In the genomic region with DNA sequence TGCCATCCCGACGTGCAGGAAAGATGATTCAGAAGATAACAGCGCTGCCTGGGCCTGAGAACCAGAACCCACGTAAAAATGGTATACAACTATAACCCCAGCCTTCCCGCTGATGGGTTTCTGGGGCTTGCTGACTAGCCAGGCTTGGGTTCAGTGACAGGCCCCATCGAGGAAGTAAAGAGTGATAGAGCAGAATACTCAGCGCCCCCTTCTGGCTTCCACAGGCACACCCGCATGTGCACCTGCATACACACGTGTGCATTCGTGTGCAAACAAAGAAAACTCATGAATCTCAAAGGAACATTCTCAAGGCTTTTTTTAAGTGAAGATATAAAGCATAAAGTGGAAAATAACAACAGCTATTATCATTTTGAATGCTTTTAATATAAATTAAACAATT, we compare ENCODE assay signal across 8 mouse cellular contexts. TPM values are rescaled to one million over a fixed set of nuclear protein-coding genes. Genes with fewer than 3 reads are reported as not detected.
DNase-seq lines count a peak whose midpoint lies in the region; ATAC-seq and TF ChIP-seq lines count a peak whose summit lies in the region.
"Had no signal": no experiment of that assay in that cellular context is flagged by ENCODE, and none has a peak within 500 bp of the region (broad histone marks: within the 10 kb centered on the region; RNA-seq: fewer than 3 reads in every experiment).

No protein-coding gene starts in this region.

- no peaks in the 10 kb centered on the region for H3K9me3 ChIP-seq in midbrain, embryonic 11.5 days (ENCODE audit: control insufficient read depth, low read length)
- no peaks in the 10 kb centered on the region for H3K9me3 ChIP-seq in midbrain, embryonic 10.5 days (replicated peaks)

- no peak overlapping the region for H3K27ac ChIP-seq in midbrain, embryonic 11.5 days (ENCODE audit: low read depth, low read length)
- no peak overlapping the region for H3K27ac ChIP-seq in midbrain, embryonic 10.5 days (replicated peaks)

- H3K4me2 ChIP-seq in midbrain, embryonic 11.5 days, result no peak overlapping the region

- peaks cover 19% of the 10 kb centered on the region for H3K27me3 ChIP-seq in midbrain, embryonic 11.5 days (ENCODE audit: control insufficient read depth, insufficient read depth, low read length)
- peaks cover 71% of the 10 kb centered on the region for H3K27me3 ChIP-seq in midbrain, embryonic 10.5 days (ENCODE audit: low read depth, poor library complexity, severe bottlenecking)
- H3K27me3 ChIP-seq in Patski, result no peaks in the 10 kb centered on the region

- intact Hi-C loops in gastrocnemius, postnatal 36 days (cut with DNase I), result no loop called here

- no peak for ATAC-seq in midbrain, embryonic 11.5 days (ENCODE audit: low FRiP score)
- ATAC-seq in Patski, result peak; percentile 22

- H3K4me1 ChIP-seq in midbrain, embryonic 11.5 days (ENCODE audit: control insufficient read depth, insufficient read depth, low read length), result no peaks in the 10 kb centered on the region; the same call in 1 of the 2 replicates
- H3K4me1 ChIP-seq in midbrain, embryonic 10.5 days, result peaks cover 18% of the 10 kb centered on the region

- in situ Hi-C loops in Patski (cut with MboI; ENCODE audit: low pct_unique_long_range_greater_than_20kb), result loop anchor here (5.0 kb wide), 3 partner anchors 61 to 211 kb away; a partner anchor contains a TSS

- no peaks in the 10 kb centered on the region for H3K36me3 ChIP-seq in midbrain, embryonic 11.5 days (ENCODE audit: control insufficient read depth, insufficient read depth, low read length)
- no peaks in the 10 kb centered on the region for H3K36me3 ChIP-seq in midbrain, embryonic 10.5 days

- POLR2A ChIA-PET in Patski (lab: Charles Lee), result no interaction called here

- TF ChIP-seq CTCF in Patski (IDR thresholded peaks at IDR 0.05), result peak; percentile 51

- no peak overlapping the region for H3K9ac ChIP-seq in midbrain, embryonic 11.5 days (ENCODE audit: low read length)

- CTCF ChIA-PET in Patski (lab: Charles Lee), result interaction anchor here (1.4 to 2.9 kb wide), 3 partner anchors 13 to 19 kb away, joined by 3 to 8 read pairs (median 4); no protein-coding TSS in a partner anchor

- H3K4me3 ChIP-seq in midbrain, embryonic 11.5 days (ENCODE audit: low read depth, low read length), result no peak overlapping the region
- H3K4me3 ChIP-seq in midbrain, embryonic 10.5 days, result no peak overlapping the region

- DNase-seq in midbrain, embryonic 11.5 days (ENCODE audit: low spot score, missing footprints), result peak; percentile 82
- DNase-seq in midbrain, embryonic 10.5 days (ENCODE audit: low spot score), result no peak
- no peak for DNase-seq in Patski (ENCODE audit: low read depth, low spot score)
- DNase-seq in induced T-regulatory cell, adult 2 months (ENCODE audit: low read depth), result peak; percentile 83
- peak; percentile 71 to 79 for DNase-seq in thymus, postnatal 36 days
- no peak for DNase-seq in right cerebral cortex, postnatal 36 days (ENCODE audit: low spot score in 2 of 2)
- no peak for DNase-seq in gastrocnemius, postnatal 36 days
- DNase-seq: heart, postnatal 14 days had no signal

- 44% methylated on average over 10 of the region's 10 CpGs for WGBS in midbrain, embryonic 11.5 days
- WGBS in midbrain, embryonic 10.5 days, result 41% methylated on average over 10 of the region's 10 CpGs

RNA-seq across cellular contexts. Expression of a gene that starts 1.5 kb away (rescaled TPM):
- polyA plus RNA-seq in midbrain, embryonic 11.5 days (2014; fragmentation: Nextera tagmentation; extraction: Ambion mirVana), result 0.25 and 0.45 TPM in 2 replicates
- polyA plus RNA-seq in midbrain, embryonic 10.5 days (2016; fragmentation: Nextera tagmentation; extraction: Ambion mirVana), result 0.48 and 0.51 TPM in 2 replicates
- 8.6 TPM for polyA plus RNA-seq in Patski (2021)
- not detected for total RNA-seq in gastrocnemius, postnatal 36 days (2021)

RNA-seq across cellular contexts. Expression of a gene that starts 2.1 kb away (rescaled TPM):
- polyA plus RNA-seq in midbrain, embryonic 11.5 days (2014; fragmentation: Nextera tagmentation; extraction: Ambion mirVana), result not detected in 2 replicates
- polyA plus RNA-seq in midbrain, embryonic 10.5 days (2016; fragmentation: Nextera tagmentation; extraction: Ambion mirVana), result not detected in 2 replicates
- polyA plus RNA-seq in Patski (2021), result 0.04 TPM
- not detected for total RNA-seq in gastrocnemius, postnatal 36 days (2021)

RNA-seq across cellular contexts. Expression of a gene that starts 58.8 kb away (rescaled TPM):
- polyA plus RNA-seq in midbrain, embryonic 11.5 days (2014; fragmentation: Nextera tagmentation; extraction: Ambion mirVana), result 6.5 and 6.6 TPM in 2 replicates
- polyA plus RNA-seq in midbrain, embryonic 10.5 days (2016; fragmentation: Nextera tagmentation; extraction: Ambion mirVana), result 3.7 and 6.3 TPM in 2 replicates
- not detected for polyA plus RNA-seq in Patski (2021)
- not detected for total RNA-seq in gastrocnemius, postnatal 36 days (2021)
- total RNA-seq: heart, postnatal 14 days had no signal

Comparison
In these comparisons a context has a peak if more than half of its experiments do, and no peak if none do; other contexts are left out.
1. DNase-seq: peak in midbrain, embryonic 11.5 days (single experiment), induced T-regulatory cell, adult 2 months (single experiment) and thymus, postnatal 36 days (2 of 2); none in midbrain, embryonic 10.5 days (single experiment), Patski (single experiment), right cerebral cortex, postnatal 36 days (0 of 2) and gastrocnemius, postnatal 36 days (0 of 2).